Mouse (Mus musculus) layer of hippocampus, adult 2 months (tissue): ENCODE data around the gene Gm49383. TPM values are rescaled to one million over a fixed set of nuclear protein-coding genes. Genes with fewer than 3 reads are reported as not detected.

Experiments used
- DNase-seq, 2 experiments: peaks; one replicate each; pipeline ENCODE4 v3.0.0; 2022; ENCODE audit warnings: low spot score in 2 of 2
- H3K27ac ChIP-seq: fragments of 200-600 bp; 2 replicates; pipeline ENCODE4 v1.8.1; 2022
- H3K4me3 ChIP-seq: fragments of 200-600 bp; 2 replicates; pipeline ENCODE4 v1.8.1; 2022; ENCODE audit warnings: mild to moderate bottlenecking
- CTCF ChIP-seq: fragments of 200-600 bp; conservative IDR thresholded peaks from 2 replicates; pipeline ENCODE4 v1.8.1; 2022; ENCODE audit warnings: antibody characterized with exemption, mild to moderate bottlenecking, moderate library complexity
- long read RNA-seq, 2 experiments: library from polyadenylated mRNA; stranded (forward); transcript quantifications; one replicate each; pipeline ENCODE4 v2.0.0; 2021; ENCODE audit warnings: borderline mapping rate in 2 of 2
- total RNA-seq, 2 experiments: library from RNA; stranded (reverse); gene quantifications; 2 replicates each; pipeline ENCODE4 v1.2.3; 2021

Gm49383 gene
- 1 to 10 TPM; 3.8 to 4.1 TPM for total RNA-seq
- long read RNA-seq, experiment 1, result 0 reads
- long read RNA-seq, experiment 2, result 0 reads

GRCm38 (mm10) chr12:69196444-69197377 is at the start of gene Gm49383:
TSS of gene Gm49383 (minus strand) at chr12:69197104.
- Histone ChIP-seq H3K27ac (peak within 1 kb of the TSS; percentile 95), H3K4me3 (peak within 1 kb of the TSS; percentile 100)
- DNase-seq, result peak; percentile 48 to 76
- TF ChIP-seq CTCF, result peak; percentile 34

GRCm38 (mm10) chr12:69241771-69242431 is 45.0 kb upstream of the Gm49383 start:
- peak; percentile 64 to 79 for DNase-seq

DNA sequence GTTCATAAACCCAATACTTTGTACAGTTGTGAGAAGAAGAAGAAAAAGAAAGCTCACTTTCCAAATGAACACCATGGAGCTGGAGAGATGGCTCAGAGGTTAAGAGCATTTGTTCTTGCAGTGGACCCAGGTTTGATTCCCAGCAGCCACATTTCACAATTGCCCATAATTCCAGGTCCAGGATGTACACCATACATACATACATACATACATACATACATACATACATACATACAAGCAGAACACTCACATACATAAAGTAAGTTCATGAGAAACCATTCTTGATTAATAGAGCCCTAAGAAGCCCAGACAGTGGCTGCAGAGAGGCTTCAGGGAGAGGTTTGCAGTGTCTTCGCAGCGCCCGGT is 44.5 kb upstream of the Gm49383 start:
- DNase-seq, result no peak
- H3K4me3 ChIP-seq, result peak overlapping the region; percentile 93
- no peak for TF ChIP-seq CTCF
- H3K27ac ChIP-seq, result peak overlapping the region; percentile 94

More at GRCm38 (mm10) chr12:69241771-69242431, 45.0 kb upstream of the Gm49383 start:
- Histone ChIP-seq H3K4me3 (peak overlapping the region; percentile 93), H3K27ac (peak overlapping the region; percentile 94)
- no peak for TF ChIP-seq CTCF

- Histone ChIP-seq H3K27ac (peak within 1 kb of the TSS; percentile 94), H3K4me3 (peak within 1 kb of the TSS; percentile 93)
- DNase-seq, result no peak
- no peak for TF ChIP-seq CTCF
Observed at GRCm38 (mm10) chr12:69240876-69241275, 44.0 kb upstream of the Gm49383 start, which contains the start of gene Klhdc1. TSS of gene Klhdc1 (plus strand) at chr12:69241176.

GRCm38 (mm10) chr12:69238284-69238683 is 41.4 kb upstream of the Gm49383 start:
- Histone ChIP-seq H3K4me3 (no peak overlapping the region), H3K27ac (no peak overlapping the region)
- DNase-seq, result no peak
- TF ChIP-seq CTCF, result peak; percentile 53

- no peak for TF ChIP-seq CTCF
- H3K4me3 ChIP-seq, result no peak overlapping the region
- no peak for DNase-seq
- H3K27ac ChIP-seq, result no peak overlapping the region
Observed at GRCm38 (mm10) chr12:69235782-69236181, 38.9 kb upstream of the Gm49383 start.

DNA sequence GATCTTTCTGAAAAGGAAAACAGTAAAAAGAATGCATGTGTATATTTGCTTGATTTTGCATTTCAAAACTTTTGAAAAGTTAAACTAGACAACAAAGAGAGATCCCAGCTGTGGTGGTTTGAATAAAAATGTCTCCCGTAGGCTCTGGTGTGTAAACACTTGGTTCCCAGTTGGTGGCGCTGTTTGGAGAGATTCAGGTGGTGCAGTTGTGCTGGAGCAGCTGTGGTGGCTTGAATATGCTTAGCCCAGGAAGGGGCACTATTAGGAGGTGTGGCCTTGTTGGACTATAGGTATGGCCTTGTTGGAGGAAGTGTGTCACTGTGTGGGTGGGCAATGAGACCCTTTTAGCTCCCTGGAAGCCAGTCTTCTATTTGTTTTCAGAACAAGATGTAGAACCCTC is 32.3 kb upstream of the Gm49383 start:
- no peak for DNase-seq
- peak; percentile 42 for TF ChIP-seq CTCF
- Histone ChIP-seq H3K27ac (no peak overlapping the region), H3K4me3 (no peak overlapping the region)

DNA sequence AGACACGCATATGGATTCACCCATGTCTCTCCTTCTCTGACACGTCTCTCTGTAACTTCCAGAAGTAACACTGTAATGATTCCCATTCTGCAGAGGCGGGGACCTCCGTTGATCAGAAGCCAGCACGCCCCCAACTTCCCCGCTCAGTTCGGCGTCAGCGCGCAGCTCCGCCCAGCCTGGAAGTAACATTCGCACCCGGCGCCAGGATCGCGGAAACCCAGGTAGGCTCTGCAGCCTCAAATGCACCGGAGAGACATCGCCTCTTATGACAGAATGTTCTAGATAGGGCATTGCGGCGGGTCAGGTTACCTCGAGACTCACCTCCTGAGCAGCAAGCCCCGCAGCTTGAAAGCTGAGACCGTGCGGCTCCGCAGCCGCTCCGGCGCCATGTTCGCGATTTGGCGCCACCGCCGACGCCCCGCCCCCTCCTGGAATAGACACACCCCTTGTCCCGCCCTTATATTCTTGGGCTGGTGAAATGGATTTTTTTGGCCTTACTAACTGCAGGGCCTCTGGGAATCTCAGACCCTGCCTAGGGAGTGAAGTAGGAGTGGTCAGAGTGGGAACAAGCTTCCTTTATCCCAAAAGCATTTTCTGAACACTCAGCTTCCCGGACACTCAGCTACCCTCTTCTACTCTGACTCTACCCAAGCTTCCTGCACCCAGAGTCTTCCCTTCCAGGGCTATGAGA is 31.0 kb upstream of the Gm49383 start, which contains the start of gene Pole2:
TSS of gene Pole2 (minus strand) at position 420 of the 691 bp plus-strand sequence.
- peak within 1 kb of the TSS; percentile 69 for H3K4me3 ChIP-seq
- peak; percentile 78 to 86 for DNase-seq
- H3K27ac ChIP-seq, result peak within 1 kb of the TSS; percentile 65
- no peak for TF ChIP-seq CTCF

GRCm38 (mm10) chr12:69220613-69221277 is 23.8 kb upstream of the Gm49383 start:
- no peak overlapping the region for H3K4me3 ChIP-seq
- TF ChIP-seq CTCF, result no peak
- H3K27ac ChIP-seq, result no peak overlapping the region
- no peak for DNase-seq

DNA sequence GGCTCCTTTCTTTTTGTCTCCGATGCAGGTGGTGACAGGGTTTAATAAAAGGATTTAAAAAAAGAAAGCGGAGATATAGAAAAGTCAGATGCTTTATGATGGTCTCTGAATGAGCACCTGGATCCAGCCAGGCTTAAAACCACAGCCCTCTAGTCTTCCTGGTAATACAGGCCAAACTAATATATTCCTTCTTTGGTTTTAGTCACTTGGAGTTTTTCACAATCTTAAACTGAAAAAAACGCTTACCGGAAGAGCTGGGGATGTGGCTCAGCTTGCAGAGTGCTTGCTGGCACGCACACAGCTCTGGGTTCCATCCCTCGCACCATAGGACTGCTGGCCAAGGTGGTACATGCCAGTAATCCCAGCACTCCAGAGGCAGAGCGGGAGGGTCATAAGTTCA is 19.7 kb upstream of the Gm49383 start:
- H3K4me3 ChIP-seq, result no peak overlapping the region
- TF ChIP-seq CTCF, result no peak
- DNase-seq, result no peak
- H3K27ac ChIP-seq, result no peak overlapping the region

- TF ChIP-seq CTCF, result no peak
- DNase-seq, result peak; percentile 67 to 72
- no peak overlapping the region for H3K4me3 ChIP-seq
- H3K27ac ChIP-seq, result peak overlapping the region; percentile 20; the same call in 1 of the 2 replicates
Observed at GRCm38 (mm10) chr12:69215000-69215785, 18.3 kb upstream of the Gm49383 start.

DNA sequence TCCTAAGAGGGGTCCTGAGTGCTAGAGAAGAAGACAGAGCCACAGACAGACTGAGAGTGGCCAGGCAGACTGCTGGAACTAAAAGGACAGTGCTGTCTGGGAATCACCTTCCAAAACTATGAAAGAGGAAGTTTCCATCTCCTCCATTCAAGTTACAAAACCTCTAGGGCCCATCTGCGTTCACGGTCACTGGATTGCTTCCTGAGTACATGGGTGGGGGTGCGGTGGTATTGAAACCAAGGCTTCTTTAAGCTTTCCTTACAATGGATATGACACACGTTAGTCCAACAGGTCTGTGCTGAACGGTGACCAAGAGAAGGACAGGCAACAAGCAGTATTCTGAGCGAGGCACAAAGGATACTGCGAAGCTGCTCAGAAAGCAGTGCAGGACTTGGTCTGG is 17.5 kb upstream of the Gm49383 start:
- DNase-seq, result no peak
- Histone ChIP-seq H3K4me3 (no peak overlapping the region), H3K27ac (no peak overlapping the region)
- no peak for TF ChIP-seq CTCF
